ENCODE assay signal across 22 mouse cellular contexts in the genomic region with DNA sequence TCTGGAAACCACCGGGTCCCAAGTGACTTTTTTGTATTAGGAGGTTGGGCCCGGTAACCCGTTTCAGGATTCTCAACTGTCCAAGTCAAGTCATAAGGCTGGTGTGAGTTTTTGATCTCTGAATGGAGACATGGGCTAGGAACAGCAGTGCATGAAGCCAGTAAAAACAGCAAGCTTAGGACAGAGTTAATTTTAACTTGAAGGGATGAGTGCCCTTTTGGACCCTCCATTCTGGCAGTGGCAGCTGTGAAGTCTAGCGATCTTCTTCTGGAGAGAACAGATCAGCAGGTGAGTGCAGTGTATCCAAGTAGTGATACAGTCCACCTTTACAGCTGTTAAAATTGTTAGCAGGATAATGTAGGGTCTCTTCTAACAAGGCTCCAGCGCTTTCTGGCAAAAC. TPM values are rescaled to one million over a fixed set of nuclear protein-coding genes. Genes with fewer than 3 reads are reported as not detected.
DNase-seq lines count a peak whose midpoint lies in the region; ATAC-seq and TF ChIP-seq lines count a peak whose summit lies in the region.
"Had no signal": no experiment of that assay in that cellular context is flagged by ENCODE, and none has a peak within 500 bp of the region (broad histone marks: within the 10 kb centered on the region; RNA-seq: fewer than 3 reads in every experiment).

A gene (plus strand): TSS at position 204 of the 400 bp plus-strand sequence.

- no peaks in the 10 kb centered on the region for H3K36me3 ChIP-seq in liver, postnatal 0 days (replicated peaks; ENCODE audit: insufficient read depth, low read length)
- H3K36me3 ChIP-seq in liver, embryonic 12.5 days: no peaks in the 10 kb centered on the region
- H3K36me3 ChIP-seq in kidney, embryonic 15.5 days: no peaks in the 10 kb centered on the region
- H3K36me3 ChIP-seq: embryonic facial prominence, embryonic 15.5 days; heart, embryonic 15.5 days; liver, embryonic 15.5 days; midbrain, embryonic 13.5 days; neural tube, embryonic 13.5 days had no signal

- no peak for TF ChIP-seq CTCF in liver, postnatal 0 days (IDR thresholded peaks at IDR 0.05; ENCODE audit: low read depth)

- H3K4me3 ChIP-seq in liver, postnatal 0 days (ENCODE audit: low read depth, low read length): no peak within 1 kb of the TSS
- H3K4me3 ChIP-seq in liver, embryonic 12.5 days: no peak within 1 kb of the TSS
- H3K4me3 ChIP-seq in kidney, embryonic 15.5 days (replicated peaks): no peak within 1 kb of the TSS
- H3K4me3 ChIP-seq: embryonic facial prominence, embryonic 15.5 days; heart, embryonic 15.5 days; liver, embryonic 15.5 days; midbrain, embryonic 13.5 days; neural tube, embryonic 13.5 days had no signal

- no peak for ATAC-seq in liver, postnatal 0 days
- ATAC-seq in liver, embryonic 12.5 days: no peak
- ATAC-seq in inflammation-experienced regulatory T-cells, adult 6 months: no peak
- 0 out of 2 replicates have a peak, but pooled peaks have one; percentile 29 for ATAC-seq in kidney, embryonic 15.5 days (replicated peaks; ENCODE audit: low FRiP score)
- ATAC-seq in monocyte, adult 5-6 weeks (replicated peaks; ENCODE audit: insufficient number of reproducible peaks, low FRiP score, low TSS enrichment, poor library complexity, severe bottlenecking): no peak
- ATAC-seq in erythroid progenitor cell, adult 5-6 weeks (replicated peaks; ENCODE audit: low FRiP score, poor library complexity, severe bottlenecking): no peak
- ATAC-seq: hindbrain, postnatal 0 days; midbrain, embryonic 13.5 days had no signal

- H3K9ac ChIP-seq in liver, postnatal 0 days (replicated peaks): 0 out of 2 replicates have a peak within 1 kb of the TSS, but pooled peaks have one; percentile 11
- H3K9ac ChIP-seq in liver, embryonic 12.5 days: no peak within 1 kb of the TSS
- H3K9ac ChIP-seq in kidney, embryonic 15.5 days: no peak within 1 kb of the TSS
- H3K9ac ChIP-seq: embryonic facial prominence, embryonic 15.5 days; heart, embryonic 15.5 days; liver, embryonic 15.5 days; midbrain, embryonic 13.5 days; neural tube, embryonic 13.5 days had no signal

- no peak for TF ChIP-seq EP300 in liver, postnatal 0 days (IDR thresholded peaks at IDR 0.05; ENCODE audit: low read depth)

- no peaks in the 10 kb centered on the region for H3K27me3 ChIP-seq in liver, postnatal 0 days (ENCODE audit: insufficient read depth, low read length)
- peaks cover 14% of the 10 kb centered on the region; the same call in 1 of the 2 replicates for H3K27me3 ChIP-seq in liver, embryonic 12.5 days (replicated peaks)
- H3K27me3 ChIP-seq in kidney, embryonic 15.5 days: no peaks in the 10 kb centered on the region
- H3K27me3 ChIP-seq: embryonic facial prominence, embryonic 15.5 days; heart, embryonic 15.5 days; midbrain, embryonic 13.5 days; neural tube, embryonic 13.5 days had no signal

- H3K27ac ChIP-seq in liver, postnatal 0 days (ENCODE audit: low read depth): peak within 1 kb of the TSS; percentile 49
- H3K27ac ChIP-seq in liver, embryonic 12.5 days: no peak within 1 kb of the TSS
- H3K27ac ChIP-seq in kidney, embryonic 15.5 days: no peak within 1 kb of the TSS; the same call in 1 of the 2 replicates
- H3K27ac ChIP-seq: embryonic facial prominence, embryonic 15.5 days; heart, embryonic 15.5 days; hindbrain, postnatal 0 days; liver, embryonic 15.5 days; midbrain, embryonic 13.5 days; neural tube, embryonic 13.5 days; stomach, postnatal 0 days had no signal

- H3K4me1 ChIP-seq in liver, postnatal 0 days (ENCODE audit: insufficient read depth): peaks cover 38% of the 10 kb centered on the region
- H3K4me1 ChIP-seq in liver, embryonic 12.5 days: no peaks in the 10 kb centered on the region
- H3K4me1 ChIP-seq in kidney, embryonic 15.5 days: peaks cover 9% of the 10 kb centered on the region; the same call in 1 of the 2 replicates
- H3K4me1 ChIP-seq: embryonic facial prominence, embryonic 15.5 days; liver, embryonic 15.5 days; midbrain, embryonic 13.5 days; neural tube, embryonic 13.5 days had no signal

- H3K9me3 ChIP-seq in liver, postnatal 0 days (ENCODE audit: low read length): no peaks in the 10 kb centered on the region
- no peaks in the 10 kb centered on the region for H3K9me3 ChIP-seq in liver, embryonic 12.5 days (replicated peaks)
- H3K9me3 ChIP-seq in kidney, embryonic 15.5 days (replicated peaks): no peaks in the 10 kb centered on the region
- H3K9me3 ChIP-seq: embryonic facial prominence, embryonic 15.5 days; heart, embryonic 15.5 days; liver, embryonic 15.5 days; midbrain, embryonic 13.5 days; neural tube, embryonic 13.5 days had no signal

- 66% methylated on average over 5 of the region's 5 CpGs for WGBS in liver, postnatal 0 days (ENCODE audit: insufficient replicate concordance)
- 66% methylated on average over 5 of the region's 5 CpGs for WGBS in liver, embryonic 12.5 days (ENCODE audit: insufficient replicate concordance)
- WGBS in kidney, embryonic 15.5 days: 69% methylated on average over 5 of the region's 5 CpGs

- peak within 1 kb of the TSS; percentile 34 for H3K4me2 ChIP-seq in liver, postnatal 0 days (ENCODE audit: low read depth, low read length)
- no peak within 1 kb of the TSS for H3K4me2 ChIP-seq in liver, embryonic 12.5 days
- H3K4me2 ChIP-seq in kidney, embryonic 15.5 days: no peak within 1 kb of the TSS
- H3K4me2 ChIP-seq: embryonic facial prominence, embryonic 15.5 days; heart, embryonic 15.5 days; liver, embryonic 15.5 days; midbrain, embryonic 13.5 days; neural tube, embryonic 13.5 days had no signal

- no peak for DNase-seq in liver, postnatal 0 days
- no peak for DNase-seq in embryo, embryonic 9.5 days (ENCODE audit: extremely low spot score)
- no peak for DNase-seq in gastrocnemius, adult 8-10 months (ENCODE audit: low spot score in 2 of 2)
- DNase-seq: adrenal gland, postnatal 10 days; cerebellum, adult 11 months; cerebellum, postnatal 10 days; gastrocnemius, postnatal 14 days; lung, postnatal 10 days; right cerebral cortex, postnatal 14 days; thymus, postnatal 36 days had no signal

RNA-seq across cellular contexts. Expression of the gene that starts here (rescaled TPM):
- 2.8 and 3.7 TPM in 2 replicates for polyA plus RNA-seq in liver, postnatal 0 days (2015; fragmentation: Nextera tagmentation; extraction: Ambion mirVana)
- polyA plus RNA-seq in liver, embryonic 12.5 days (2016; fragmentation: Nextera tagmentation; extraction: Ambion mirVana): 1.9 and 2.2 TPM in 2 replicates
- polyA plus RNA-seq in inflammation-experienced regulatory T-cells, adult 6 months (2017; shearing (Covaris generic)): 10 to 100 TPM; 40.0 to 52.4 (median 42.9) TPM
- polyA plus RNA-seq in kidney, embryonic 15.5 days (2015; fragmentation: Nextera tagmentation; extraction: Ambion mirVana): 0.86 and 1.1 TPM in 2 replicates
- total RNA-seq in monocyte, adult 5-6 weeks (2017): 25.3 to 56.5 TPM (median 45.1 TPM) in 3 replicates
- total RNA-seq in gastrocnemius, adult 8-10 months (2022): 1 to 10 TPM; 1.1 to 2.2 (median 1.2) TPM
- total RNA-seq in erythroid progenitor cell, adult 5-6 weeks (2015; ENCODE audit: low replicate concordance): 5.0 and 5.9 TPM in 2 replicates
- 2.6 and 6.8 TPM in 2 replicates for total RNA-seq in erythroid progenitor cell, adult 5-6 weeks (2017; ENCODE audit: low replicate concordance)
